Mouse (Mus musculus) forebrain, embryonic 15.5 days (tissue): ENCODE data around the gene Il16. TPM values are rescaled to one million over a fixed set of nuclear protein-coding genes. Genes with fewer than 3 reads are reported as not detected.

Experiments
- ATAC-seq: fragments of 200-750 bp; cut with Nextera tagmentation; replicated peaks from 2 replicates; pipeline ENCODE4 v1.8.0; 2017; ENCODE audit warnings: mild to moderate bottlenecking, moderate TSS enrichment, moderate library complexity
- H3K27ac ChIP-seq: fragments of 300-500 bp; sonication (generic); replicated peaks from 2 replicates; pipeline ENCODE4 v1.5.1; 2015; ENCODE audit warnings: mild to moderate bottlenecking, inconsistent platforms
- H3K27me3 ChIP-seq: fragments of 300-500 bp; sonication (generic); 2 replicates; pipeline ENCODE4 v1.6.1; 2015; ENCODE audit warnings: inconsistent platforms
- H3K36me3 ChIP-seq: fragments of 300-500 bp; sonication (generic); 2 replicates; pipeline ENCODE4 v1.6.1; 2015; ENCODE audit warnings: mild to moderate bottlenecking, inconsistent platforms
- H3K4me1 ChIP-seq: fragments of 300-500 bp; sonication (generic); 2 replicates; pipeline ENCODE4 v1.6.1; 2015; ENCODE audit warnings: inconsistent platforms
- H3K4me2 ChIP-seq: fragments of 300-500 bp; sonication (generic); replicated peaks from 2 replicates; pipeline ENCODE4 v1.6.1; 2015; ENCODE audit warnings: mild to moderate bottlenecking, inconsistent platforms
- H3K4me3 ChIP-seq: fragments of 300-500 bp; sonication (generic); 2 replicates; pipeline ENCODE4 v1.5.1; 2015; ENCODE audit warnings: mild to moderate bottlenecking, inconsistent platforms
- H3K9ac ChIP-seq: fragments of 300-500 bp; sonication (generic); replicated peaks from 2 replicates; pipeline ENCODE4 v1.6.1; 2015; ENCODE audit warnings: mild to moderate bottlenecking, inconsistent platforms
- H3K9me3 ChIP-seq: fragments of 300-500 bp; sonication (generic); 2 replicates; pipeline ENCODE4 v1.6.1; 2016; ENCODE audit warnings: inconsistent platforms
- WGBS: fragments of 180-500 bp; shearing (Covaris S2); methylation state at CpG from one replicate; pipeline ENCODE4 v1.1.7; 2015; ENCODE audit warnings: mixed read lengths; 5-methylcytosine and 5-hydroxymethylcytosine counted together
- polyA plus RNA-seq: library from polyadenylated mRNA; unstranded; fragments of >200 nt; fragmentation: Nextera tagmentation; extraction: Ambion mirVana; gene quantifications from 2 replicates; pipeline ENCODE4 v1.2.1, GENCODE M21; 2015

Il16 gene
- polyA plus RNA-seq, 1 experiment from 2014 or later, result 1.0 TPM

DNA sequence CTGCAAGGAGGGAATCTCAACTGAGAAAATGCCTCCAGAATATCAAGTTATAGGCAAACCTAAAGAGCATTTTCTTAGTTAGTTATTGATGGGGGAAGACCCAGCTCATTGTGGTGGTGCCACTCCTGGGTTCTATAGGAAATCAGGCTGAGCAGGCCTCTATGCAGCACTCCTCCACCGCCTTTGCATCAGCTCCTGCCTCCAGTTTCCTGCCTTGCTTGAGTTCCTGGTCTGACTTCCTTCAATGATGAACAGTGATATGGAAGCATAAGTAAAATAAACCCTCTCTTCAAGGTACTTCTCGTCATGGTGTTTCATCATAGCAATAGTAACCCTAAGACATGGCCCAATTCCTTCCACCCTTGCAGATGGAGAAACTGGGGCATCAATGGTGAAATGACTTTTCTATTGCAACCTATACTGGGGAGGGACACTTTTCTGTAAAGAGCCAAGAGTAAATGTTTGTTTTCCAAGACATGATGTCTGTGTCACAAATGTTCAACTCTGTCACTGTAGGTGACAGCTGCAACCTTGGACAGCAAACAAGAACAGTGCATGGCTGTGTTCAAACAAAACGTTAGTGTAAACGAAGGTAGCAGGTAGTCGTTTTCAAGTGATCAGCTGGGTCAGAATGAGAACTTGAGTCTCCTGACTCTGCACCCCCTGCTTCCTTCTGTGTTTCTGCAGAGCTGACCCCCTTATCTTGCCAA, 77.4 kb downstream of the Il16 start:
- ATAC-seq, result no peak
- H3K4me2 ChIP-seq, result no peak overlapping the region
- H3K4me3 ChIP-seq, result no peak overlapping the region
- no peaks in the 10 kb centered on the region for H3K4me1 ChIP-seq
- no peak overlapping the region for H3K27ac ChIP-seq
- no peak overlapping the region for H3K9ac ChIP-seq
- no peaks in the 10 kb centered on the region for H3K9me3 ChIP-seq
- H3K27me3 ChIP-seq, result no peaks in the 10 kb centered on the region
- 87% methylated on average over 5 of the region's 5 CpGs for WGBS
- H3K36me3 ChIP-seq, result no peaks in the 10 kb centered on the region

DNA sequence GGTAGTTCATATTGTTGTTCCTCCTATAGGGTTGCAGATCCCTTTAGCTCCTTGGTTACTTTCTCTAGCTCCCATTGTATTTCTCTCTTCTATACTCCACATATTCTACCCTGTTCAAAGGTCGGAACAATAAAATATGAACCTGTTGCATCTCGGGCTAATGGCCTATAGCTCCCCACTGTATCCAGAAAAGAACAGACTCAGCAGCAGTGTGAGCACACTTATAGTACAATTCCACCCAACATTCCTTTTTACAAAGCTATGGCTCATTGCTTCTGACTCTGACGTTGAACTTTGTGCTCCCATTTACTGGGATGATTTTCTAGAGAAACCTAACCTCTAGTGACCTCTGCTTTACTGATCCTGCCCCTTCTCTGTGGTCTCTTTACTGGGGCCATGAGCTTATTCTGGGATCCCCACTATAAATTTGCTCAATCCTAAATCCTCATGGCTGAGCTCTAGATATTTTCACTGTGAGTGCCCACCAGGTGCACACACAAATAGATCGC, 79.4 kb downstream of the Il16 start:
- no peaks in the 10 kb centered on the region for H3K36me3 ChIP-seq

DNA sequence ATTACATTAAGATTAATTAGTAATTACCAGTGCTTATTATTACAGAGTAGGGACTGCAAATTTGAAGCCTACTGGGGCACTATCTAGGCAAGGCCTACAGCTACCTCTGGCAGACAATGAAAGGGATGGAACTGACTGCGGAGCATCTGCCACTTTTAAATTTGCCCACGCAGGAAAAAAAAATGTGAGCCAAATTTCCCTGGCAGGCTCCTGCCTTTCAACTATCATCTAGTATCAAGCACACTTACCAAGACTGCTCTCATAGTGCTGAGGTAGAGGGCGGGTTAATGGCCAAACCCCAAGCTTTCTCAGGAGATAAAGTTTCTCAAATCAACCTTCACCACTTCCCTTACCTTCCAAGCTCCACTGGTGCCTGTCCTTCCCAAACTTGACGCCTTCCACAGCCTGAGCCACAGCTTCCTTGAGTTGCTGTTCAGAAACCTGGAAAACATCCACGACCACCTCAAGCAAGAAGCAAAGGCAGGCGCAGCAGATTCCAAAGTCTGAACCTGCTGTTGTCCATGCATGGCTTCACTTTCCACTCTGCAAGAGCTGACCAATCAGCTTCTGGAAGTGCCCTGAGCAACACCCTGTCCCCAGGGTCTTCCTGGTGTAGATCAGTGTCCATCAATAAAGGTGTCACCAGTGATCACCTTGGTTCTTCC, 82.7 kb downstream of the Il16 start:
- H3K4me2 ChIP-seq, result no peak overlapping the region
- no peak overlapping the region for H3K4me3 ChIP-seq
- 80% methylated on average over 6 of the region's 6 CpGs for WGBS
- no peaks in the 10 kb centered on the region for H3K36me3 ChIP-seq
- no peaks in the 10 kb centered on the region for H3K27me3 ChIP-seq
- no peaks in the 10 kb centered on the region for H3K4me1 ChIP-seq
- H3K27ac ChIP-seq, result no peak overlapping the region
- no peak overlapping the region for H3K9ac ChIP-seq
- H3K9me3 ChIP-seq, result no peaks in the 10 kb centered on the region
- ATAC-seq, result no peak

More for the DNA sequence above, 79.4 kb downstream of the Il16 start:
- no peak overlapping the region for H3K4me2 ChIP-seq
- no peaks in the 10 kb centered on the region for H3K4me1 ChIP-seq
- H3K27ac ChIP-seq, result no peak overlapping the region
- H3K9me3 ChIP-seq, result no peaks in the 10 kb centered on the region
- H3K9ac ChIP-seq, result no peak overlapping the region
- 90% methylated on average over 4 of the region's 4 CpGs for WGBS
- H3K27me3 ChIP-seq, result no peaks in the 10 kb centered on the region
- no peak overlapping the region for H3K4me3 ChIP-seq
- no peak for ATAC-seq

DNA sequence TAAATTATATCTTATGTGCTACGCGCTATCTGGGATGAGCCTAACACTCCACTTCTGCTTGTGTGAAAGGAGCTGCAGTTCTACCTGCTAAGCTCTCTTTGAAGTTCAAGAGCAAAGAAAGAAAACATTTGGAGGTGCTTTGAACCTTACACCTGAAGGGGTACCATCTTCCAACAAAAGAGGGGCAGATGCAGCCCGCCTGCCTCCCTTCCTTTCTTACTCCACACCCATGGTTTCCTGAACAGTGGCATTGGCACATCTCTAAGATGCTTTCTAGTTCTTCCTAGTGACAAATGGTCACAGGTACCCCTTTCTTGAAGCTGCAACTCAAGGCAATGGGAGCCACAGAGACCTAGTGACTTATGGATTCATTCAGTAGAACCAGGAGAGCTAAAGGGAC, 83.8 kb downstream of the Il16 start:
- no peaks in the 10 kb centered on the region for H3K36me3 ChIP-seq
- 96% methylated on average over 3 of the region's 3 CpGs for WGBS

DNA sequence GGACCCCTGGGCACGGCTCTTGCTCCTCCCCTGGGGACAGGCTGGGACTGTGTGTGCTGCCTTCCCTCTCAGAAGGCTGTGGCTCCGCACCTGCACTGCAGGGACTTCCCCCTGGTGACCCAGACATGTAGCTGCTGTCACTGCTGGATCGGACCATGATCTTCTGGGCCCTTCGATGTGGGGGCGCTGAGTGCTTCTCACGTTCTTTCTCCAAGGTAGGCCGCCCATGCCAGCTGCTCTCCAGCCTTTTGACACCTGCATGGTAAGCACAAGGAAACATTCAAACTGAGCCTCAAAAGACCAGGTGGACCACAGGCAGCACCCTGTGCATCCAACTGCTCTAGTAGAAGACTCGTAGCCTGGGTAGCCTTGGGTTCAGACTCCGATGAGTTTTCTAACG, 84.5 kb downstream of the Il16 start:
- ATAC-seq, result no peak
- Histone ChIP-seq H3K27ac (no peak overlapping the region), H3K4me3 (no peak overlapping the region), H3K4me1 (no peaks in the 10 kb centered on the region), H3K36me3 (no peaks in the 10 kb centered on the region), H3K4me2 (no peak overlapping the region), H3K9me3 (no peaks in the 10 kb centered on the region), H3K27me3 (no peaks in the 10 kb centered on the region), H3K9ac (no peak overlapping the region)
- 89% methylated on average over 10 of the region's 10 CpGs for WGBS

More for the DNA sequence above, 83.8 kb downstream of the Il16 start:
- Histone ChIP-seq H3K27me3 (no peaks in the 10 kb centered on the region), H3K9ac (no peak overlapping the region), H3K4me1 (no peaks in the 10 kb centered on the region), H3K27ac (no peak overlapping the region), H3K4me3 (no peak overlapping the region), H3K4me2 (no peak overlapping the region), H3K9me3 (no peaks in the 10 kb centered on the region)
- ATAC-seq, result no peak

DNA sequence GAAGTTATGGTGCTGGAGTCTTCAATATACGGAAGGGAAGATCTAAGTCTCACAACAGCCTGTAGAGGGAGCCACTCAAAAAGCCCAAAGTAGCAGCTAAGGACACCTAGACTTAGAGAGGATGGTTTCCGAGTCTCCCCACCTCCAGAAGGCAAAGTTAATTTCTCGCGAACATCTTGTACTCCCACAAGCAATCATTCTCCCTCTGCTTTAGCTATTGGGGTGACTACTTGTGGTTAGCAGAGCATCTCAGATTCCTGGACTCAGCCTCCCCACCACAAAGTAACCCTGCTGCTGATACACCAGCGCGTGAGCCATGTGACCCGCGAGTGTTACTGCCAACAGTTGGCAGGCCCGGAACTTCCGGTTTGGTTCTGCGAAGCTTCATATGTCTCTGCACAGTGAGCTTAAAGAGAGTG, 85.2 kb downstream of the Il16 start:
- Histone ChIP-seq H3K4me1 (no peaks in the 10 kb centered on the region), H3K4me2 (no peak overlapping the region), H3K36me3 (no peaks in the 10 kb centered on the region), H3K9ac (no peak overlapping the region), H3K27me3 (no peaks in the 10 kb centered on the region), H3K4me3 (no peak overlapping the region), H3K9me3 (no peaks in the 10 kb centered on the region), H3K27ac (no peak overlapping the region)
- whole genome bisulfite sequencing, result 92% methylated on average over 11 of the region's 11 CpGs
- no peak for ATAC-seq

DNA sequence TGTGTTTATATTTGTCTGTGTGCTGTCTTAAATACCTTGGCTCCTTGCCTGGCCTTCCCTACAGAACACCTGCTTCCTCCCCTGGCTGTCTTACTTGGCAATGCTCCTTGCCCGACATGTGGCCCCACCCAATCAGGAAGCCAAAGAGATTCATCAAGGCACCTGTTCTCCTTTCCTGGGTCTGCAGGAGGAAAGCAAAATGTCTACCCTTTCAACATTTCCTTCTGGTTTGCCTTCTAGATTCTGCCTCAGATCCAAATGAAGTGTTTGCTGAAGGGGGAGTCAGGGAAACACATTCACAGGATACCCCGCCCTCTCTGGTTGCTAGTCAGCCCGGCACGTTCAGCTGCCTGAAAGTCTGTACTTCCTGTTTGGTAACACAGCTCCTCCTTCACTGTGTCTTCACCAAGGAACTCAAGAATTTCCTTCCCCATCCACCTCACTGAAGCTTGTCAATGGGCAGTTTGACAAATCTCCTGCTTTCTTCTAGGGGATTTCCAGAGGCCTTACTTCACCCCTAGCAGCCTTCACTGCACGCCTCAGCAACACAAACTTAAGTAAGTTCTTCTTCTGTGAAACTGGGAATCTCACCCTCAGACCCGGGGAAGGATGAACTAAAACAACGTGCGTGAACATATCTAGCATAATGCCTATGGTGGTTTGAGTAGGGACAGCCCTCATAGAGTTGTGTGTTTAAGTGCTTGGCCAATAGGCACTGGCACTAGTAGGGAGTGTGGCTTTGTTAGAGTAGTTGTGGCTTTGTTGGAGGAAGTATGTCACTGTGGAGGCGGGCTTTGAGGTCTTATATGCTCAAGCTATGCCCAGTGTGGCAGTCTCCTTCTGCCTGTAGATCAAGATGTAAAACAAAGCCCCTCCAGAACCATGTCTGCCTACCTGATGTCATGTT, 86.1 kb downstream of the Il16 start:
- no peak overlapping the region for H3K4me3 ChIP-seq
- H3K4me2 ChIP-seq, result no peak overlapping the region
- H3K27me3 ChIP-seq, result no peaks in the 10 kb centered on the region
- WGBS, result 84% methylated on average over 9 of the region's 9 CpGs
- no peak for ATAC-seq
- H3K9ac ChIP-seq, result no peak overlapping the region
- no peaks in the 10 kb centered on the region for H3K9me3 ChIP-seq
- H3K36me3 ChIP-seq, result no peaks in the 10 kb centered on the region
- H3K4me1 ChIP-seq, result no peaks in the 10 kb centered on the region
- no peak overlapping the region for H3K27ac ChIP-seq

DNA sequence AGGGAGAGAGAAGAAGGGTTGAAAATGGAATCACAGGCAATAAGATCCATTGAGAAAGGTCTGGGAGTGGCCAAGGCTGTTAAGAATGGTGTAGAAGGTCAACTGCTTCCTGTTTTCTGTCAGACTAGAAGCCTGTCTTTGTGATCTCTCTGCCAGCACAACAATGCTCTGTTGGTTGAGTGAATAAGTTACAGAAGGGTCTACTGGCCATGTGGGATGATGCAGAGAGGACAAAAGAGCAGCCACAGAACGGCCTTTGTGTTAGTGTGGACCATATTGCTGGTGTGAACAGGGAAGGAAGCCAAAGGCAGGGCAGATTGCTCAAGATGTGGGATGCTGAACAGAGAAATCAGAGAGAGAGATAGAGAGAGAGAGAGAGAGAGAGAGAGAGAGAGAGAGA, 86.8 kb downstream of the Il16 start:
- Histone ChIP-seq H3K4me3 (no peak overlapping the region), H3K9me3 (no peaks in the 10 kb centered on the region), H3K4me2 (no peak overlapping the region), H3K9ac (no peak overlapping the region), H3K27ac (no peak overlapping the region), H3K4me1 (no peaks in the 10 kb centered on the region), H3K27me3 (no peaks in the 10 kb centered on the region), H3K36me3 (no peaks in the 10 kb centered on the region)
- no peak for ATAC-seq
- 54% methylated on average over 1 of the region's 1 CpGs for WGBS

DNA sequence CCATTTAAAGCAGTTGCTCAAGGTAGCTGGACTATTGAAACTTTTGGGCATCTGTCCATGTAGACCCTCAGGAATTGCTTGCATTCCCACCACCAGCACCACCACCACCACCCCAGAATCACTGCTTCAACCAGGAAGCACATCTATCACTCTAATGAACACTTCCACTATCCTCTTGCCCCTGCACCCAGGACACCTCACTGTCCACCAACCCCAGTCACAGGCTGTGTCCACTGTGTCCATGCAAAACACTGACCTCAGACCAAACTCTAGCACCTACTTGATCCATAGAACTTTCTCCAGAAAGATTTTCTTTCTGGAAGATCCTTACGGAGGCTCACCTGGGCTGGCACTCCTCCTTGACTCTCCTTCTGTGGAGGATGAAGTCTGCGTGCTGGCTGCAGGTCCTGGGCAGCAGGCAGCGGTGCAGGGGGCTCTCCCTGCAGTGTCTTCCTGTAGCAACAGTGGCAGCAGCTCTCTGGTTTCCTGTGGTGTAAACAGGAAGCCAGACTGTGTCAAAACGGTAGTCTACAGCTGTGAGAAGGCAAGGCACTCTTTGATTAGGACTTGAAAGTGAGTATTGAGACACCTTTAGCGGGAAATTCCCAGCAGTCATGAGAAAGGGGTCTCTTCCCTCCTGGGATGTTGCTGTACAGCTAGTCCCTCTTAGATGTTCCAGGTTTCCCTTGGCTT, 90.4 kb downstream of the Il16 start:
- H3K27ac ChIP-seq, result no peak overlapping the region
- no peaks in the 10 kb centered on the region for H3K4me1 ChIP-seq
- no peak for ATAC-seq
- H3K4me2 ChIP-seq, result no peak overlapping the region
- no peak overlapping the region for H3K9ac ChIP-seq
- H3K27me3 ChIP-seq, result no peaks in the 10 kb centered on the region
- H3K36me3 ChIP-seq, result no peaks in the 10 kb centered on the region
- 72% methylated on average over 5 of the region's 5 CpGs for WGBS
- H3K4me3 ChIP-seq, result no peak overlapping the region
- H3K9me3 ChIP-seq, result no peaks in the 10 kb centered on the region

DNA sequence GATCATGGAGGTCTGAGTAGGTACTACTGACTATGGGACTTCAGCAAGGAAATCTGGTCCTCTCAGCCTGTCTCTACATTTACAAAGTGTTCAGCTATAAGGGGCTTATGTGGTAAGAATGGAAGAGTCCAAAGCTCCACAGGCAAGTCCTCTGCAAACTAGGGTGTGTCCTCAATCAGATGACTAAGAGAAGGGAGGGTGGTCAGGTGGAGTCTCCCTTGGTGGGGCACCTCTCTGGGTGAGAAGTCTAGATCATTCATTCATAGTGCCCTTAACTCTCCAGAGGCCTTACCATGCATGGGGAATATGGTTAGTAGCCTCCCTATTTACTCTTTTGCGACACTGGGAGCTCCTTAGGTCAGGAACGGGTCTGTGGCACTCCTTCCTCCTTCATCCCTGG, 91.3 kb downstream of the Il16 start:
- WGBS, result 89% methylated on average over 2 of the region's 2 CpGs

DNA sequence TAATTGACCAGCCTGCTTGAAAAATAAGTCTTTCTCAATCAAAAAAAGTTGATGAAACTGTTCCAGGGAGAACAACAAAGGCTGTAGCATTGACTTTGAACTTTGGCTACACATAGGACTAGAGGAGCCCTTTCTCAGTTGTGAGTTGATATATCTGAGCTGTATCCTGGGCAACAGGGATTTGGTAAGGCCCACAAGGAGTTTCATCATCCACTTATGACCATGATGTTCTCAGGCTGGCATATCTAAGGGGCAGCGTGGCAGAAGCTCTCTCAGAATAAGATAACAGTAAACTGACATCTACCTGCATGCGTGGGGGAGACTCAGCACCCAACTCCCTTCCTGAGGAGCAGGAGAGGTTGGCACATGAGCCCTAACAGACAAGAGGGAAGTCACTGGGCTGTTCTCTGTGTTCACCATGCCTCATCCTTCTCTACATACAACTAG, 91.9 kb downstream of the Il16 start:
- H3K4me3 ChIP-seq, result no peak overlapping the region
- no peaks in the 10 kb centered on the region for H3K9me3 ChIP-seq
- H3K36me3 ChIP-seq, result no peaks in the 10 kb centered on the region
- 95% methylated on average over 2 of the region's 2 CpGs for WGBS
- H3K9ac ChIP-seq, result no peak overlapping the region
- H3K4me1 ChIP-seq, result no peaks in the 10 kb centered on the region
- no peaks in the 10 kb centered on the region for H3K27me3 ChIP-seq
- no peak for ATAC-seq
- no peak overlapping the region for H3K4me2 ChIP-seq
- H3K27ac ChIP-seq, result no peak overlapping the region

More for the DNA sequence above, 91.3 kb downstream of the Il16 start:
- no peaks in the 10 kb centered on the region for H3K36me3 ChIP-seq
- no peak overlapping the region for H3K27ac ChIP-seq
- no peaks in the 10 kb centered on the region for H3K4me1 ChIP-seq
- no peak overlapping the region for H3K4me2 ChIP-seq
- ATAC-seq, result no peak
- H3K27me3 ChIP-seq, result no peaks in the 10 kb centered on the region
- no peak overlapping the region for H3K9ac ChIP-seq
- H3K9me3 ChIP-seq, result no peaks in the 10 kb centered on the region
- no peak overlapping the region for H3K4me3 ChIP-seq
